Mouse (Mus musculus) MEL (cell line): ENCODE measurements at regions not wholly inside any gene's neighbourhood (a gene's known extent, or its start where the extent isn't known, plus 50 kb on each side); places are given as distances from the start of the nearest gene placed in this dataset.

Experiments used
- DNase-seq: peaks from one replicate; pipeline ENCODE4 v3.0.0; 2011; ENCODE audit warnings: low read depth, low spot score
- H3K27ac ChIP-seq: 2 replicates; pipeline ENCODE4 v1.5.1; 2012; ENCODE audit warnings: low read depth, mild to moderate bottlenecking, control low read depth, low read length, moderate library complexity; ENCODE audit not compliant: control insufficient read depth
- H3K27me3 ChIP-seq, 2 experiments: fragments of 150-350 bp in 1 of 2; sonication (generic) in 1 of 2; 2 replicates each; pipeline ENCODE4 v1.6.1; 2012; ENCODE audit warnings: low read length in 2 of 2, mild to moderate bottlenecking in 2 of 2, improper control_type of control experiment in 1 of 2, moderate library complexity in 1 of 2; ENCODE audit not compliant: insufficient read depth in 2 of 2, control insufficient read depth in 1 of 2
- H3K36me3 ChIP-seq, 2 experiments: 2 replicates each; pipeline ENCODE4 v1.6.1; 2012 to 2014; ENCODE audit warnings: low read length in 2 of 2, improper control_type of control experiment in 1 of 2, inconsistent platforms in 1 of 2, mild to moderate bottlenecking in 1 of 2; ENCODE audit not compliant: insufficient read depth in 2 of 2, control insufficient read depth in 1 of 2
- H3K4me1 ChIP-seq, 2 experiments: fragments of 150-350 bp in 1 of 2; sonication (generic) in 1 of 2; 2 replicates each; pipeline ENCODE4 v1.6.1; 2012; ENCODE audit warnings: low read length in 2 of 2, improper control_type of control experiment in 1 of 2, mild to moderate bottlenecking in 1 of 2; ENCODE audit not compliant: insufficient read depth in 2 of 2, control insufficient read depth in 1 of 2
- H3K4me3 ChIP-seq, 2 experiments: fragments of 150-350 bp in 1 of 2; sonication (generic) in 1 of 2; 2 replicates each; pipeline ENCODE4 v1.5.1; 2012; ENCODE audit warnings: low read depth in 2 of 2, low read length in 2 of 2, mild to moderate bottlenecking in 2 of 2, moderate library complexity in 2 of 2, control low read depth in 1 of 2, improper control_type of control experiment in 1 of 2; ENCODE audit not compliant: control insufficient read depth in 1 of 2, insufficient read depth in 1 of 2
- H3K79me2 ChIP-seq: 2 replicates; pipeline ENCODE4 v1.6.1; 2012; ENCODE audit warnings: mild to moderate bottlenecking, low read length, moderate library complexity; ENCODE audit not compliant: control insufficient read depth, poor library complexity, insufficient read depth
- H3K9ac ChIP-seq: 2 replicates; pipeline ENCODE4 v1.6.1; 2012; ENCODE audit warnings: low read depth, mild to moderate bottlenecking, control low read depth, low read length, moderate library complexity; ENCODE audit not compliant: control insufficient read depth, poor library complexity, severe bottlenecking
- H3K9me3 ChIP-seq: fragments of 150-350 bp; sonication (generic); replicated peaks from 2 replicates; pipeline ENCODE4 v1.6.1; 2012; ENCODE audit warnings: mild to moderate bottlenecking, low read length, improper control_type of control experiment, moderate library complexity; ENCODE audit not compliant: insufficient read depth
- BHLHE40 ChIP-seq: IDR thresholded peaks from 2 replicates; pipeline ENCODE4 v1.6.1; 2012; ENCODE audit warnings: low read depth, mild to moderate bottlenecking, inconsistent platforms, low read length, improper control_type of control experiment, borderline replicate concordance
- CHD1 ChIP-seq: IDR thresholded peaks from 2 replicates; pipeline ENCODE4 v1.6.1; 2012; ENCODE audit warnings: low read depth, mild to moderate bottlenecking, inconsistent platforms, low read length, improper control_type of control experiment
- CHD2 ChIP-seq: IDR thresholded peaks from 2 replicates; pipeline ENCODE4 v1.6.1; 2011; ENCODE audit warnings: low read length, improper control_type of control experiment
- CTCF ChIP-seq, 3 experiments: IDR thresholded peaks in 2 of 3; conservative IDR thresholded peaks in 1 of 3; 2 replicates each; pipeline ENCODE4 v1.5.1; 2011 to 2012; ENCODE audit warnings: low read length in 3 of 3, low read depth in 2 of 3, mild to moderate bottlenecking in 2 of 3, improper control_type of control experiment in 1 of 3, inconsistent platforms in 1 of 3, mixed read lengths in 1 of 3, moderate library complexity in 1 of 3; ENCODE audit not compliant: control insufficient read depth in 1 of 3, insufficient read depth in 1 of 3, poor library complexity in 1 of 3, severe bottlenecking in 1 of 3
- E2F4 ChIP-seq: IDR thresholded peaks from 2 replicates; pipeline ENCODE4 v1.6.1; 2011; ENCODE audit warnings: low read depth, low read length, improper control_type of control experiment, borderline replicate concordance
- ELF1 ChIP-seq: IDR thresholded peaks from 2 replicates; pipeline ENCODE4 v1.6.1; 2014; ENCODE audit warnings: low read depth, mild to moderate bottlenecking, inconsistent platforms, low read length, improper control_type of control experiment, moderate library complexity
- EP300 ChIP-seq, 2 experiments: IDR thresholded peaks; 2 replicates each; pipeline ENCODE4 v1.6.1; 2011; ENCODE audit warnings: improper control_type of control experiment in 2 of 2, low read length in 2 of 2, low read depth in 1 of 2, mild to moderate bottlenecking in 1 of 2
- GABPA ChIP-seq: IDR thresholded peaks from 2 replicates; pipeline ENCODE4 v1.6.1; 2012; ENCODE audit warnings: low read depth, mild to moderate bottlenecking, inconsistent platforms, low read length, improper control_type of control experiment, moderate library complexity
- GATA1 ChIP-seq: IDR thresholded peaks from 2 replicates; pipeline ENCODE4 v1.6.1; 2011; ENCODE audit warnings: low read depth, low read length, improper control_type of control experiment
- KAT2A ChIP-seq: conservative IDR thresholded peaks from 2 replicates; pipeline ENCODE4 v1.6.1; 2012; ENCODE audit warnings: low read depth, low read length, improper control_type of control experiment, inconsistent platforms
- MAX ChIP-seq: IDR thresholded peaks from 2 replicates; pipeline ENCODE4 v1.6.1; 2011; ENCODE audit warnings: low read length, improper control_type of control experiment
- MAZ ChIP-seq: IDR thresholded peaks from 2 replicates; pipeline ENCODE4 v1.6.1; 2012; ENCODE audit warnings: low read depth, mild to moderate bottlenecking, inconsistent platforms, low read length, improper control_type of control experiment
- MXI1 ChIP-seq: IDR thresholded peaks from 2 replicates; pipeline ENCODE4 v1.6.1; 2011; ENCODE audit warnings: mild to moderate bottlenecking, low read depth, low read length, improper control_type of control experiment
- MYC ChIP-seq: IDR thresholded peaks from 2 replicates; pipeline ENCODE4 v1.6.1; 2011; ENCODE audit warnings: low read depth, mild to moderate bottlenecking, low read length, improper control_type of control experiment, moderate library complexity
- NELFE ChIP-seq: IDR thresholded peaks from 2 replicates; pipeline ENCODE4 v1.6.1; 2011; ENCODE audit warnings: low read depth, low read length, improper control_type of control experiment
- POLR2A ChIP-seq, 2 experiments: IDR thresholded peaks; 2 replicates each; pipeline ENCODE4 v1.6.1; 2011 to 2012; ENCODE audit warnings: low read length in 2 of 2, mild to moderate bottlenecking in 2 of 2, control low read depth in 1 of 2, improper control_type of control experiment in 1 of 2, low read depth in 1 of 2, moderate library complexity in 1 of 2; ENCODE audit not compliant: control insufficient read depth in 1 of 2, insufficient read depth in 1 of 2, poor library complexity in 1 of 2
- RAD21 ChIP-seq: IDR thresholded peaks from 2 replicates; pipeline ENCODE4 v1.6.1; 2011; ENCODE audit warnings: mild to moderate bottlenecking, low read depth, low read length, improper control_type of control experiment
- RCOR1 ChIP-seq: IDR thresholded peaks from 2 replicates; pipeline ENCODE4 v1.6.1; 2012; ENCODE audit warnings: low read depth, mild to moderate bottlenecking, inconsistent platforms, low read length, improper control_type of control experiment
- TBP ChIP-seq: IDR thresholded peaks from 2 replicates; pipeline ENCODE4 v1.8.0; 2011; ENCODE audit warnings: low read depth, low read length, improper control_type of control experiment
- UBTF ChIP-seq: IDR thresholded peaks from 2 replicates; pipeline ENCODE4 v1.6.1; 2012; ENCODE audit warnings: low read depth, mild to moderate bottlenecking, inconsistent platforms, low read length, improper control_type of control experiment, moderate library complexity, borderline replicate concordance; ENCODE audit not compliant: insufficient read depth
- USF2 ChIP-seq, 2 experiments: IDR thresholded peaks; 2 replicates each; pipeline ENCODE4 v1.6.1; 2011 to 2012; ENCODE audit warnings: improper control_type of control experiment in 2 of 2, low read length in 2 of 2, borderline replicate concordance in 1 of 2, inconsistent platforms in 1 of 2, low read depth in 1 of 2, mild to moderate bottlenecking in 1 of 2; ENCODE audit not compliant: insufficient read depth in 1 of 2
- ZC3H11A ChIP-seq: IDR thresholded peaks from 2 replicates; pipeline ENCODE4 v1.6.1; 2012; ENCODE audit warnings: low read depth, mild to moderate bottlenecking, inconsistent platforms, low read length, improper control_type of control experiment

DNA sequence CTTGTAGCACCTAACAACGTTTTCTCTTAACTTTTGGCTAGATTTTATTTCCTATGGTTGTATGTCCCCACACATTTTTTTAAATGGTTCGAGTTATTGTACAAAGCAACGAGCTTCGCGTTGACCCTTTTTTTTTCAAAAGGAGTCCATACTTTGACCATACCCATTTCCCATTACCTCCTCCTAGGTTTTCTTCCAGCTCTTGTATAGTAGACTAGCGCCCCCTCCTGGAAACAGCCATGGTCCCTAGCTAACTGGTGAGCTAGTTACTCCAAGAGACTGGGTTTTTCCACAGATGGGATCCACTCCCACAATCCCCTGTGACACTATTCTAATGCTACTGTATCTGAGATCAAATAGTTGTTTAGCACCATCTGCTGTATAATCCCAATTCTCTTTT lies 139.6 kb upstream of the Ahr start:
- no peaks in the 10 kb centered on the region for H3K4me1 ChIP-seq
- TF ChIP-seq CTCF (IDR thresholded peaks at IDR 0.05 in 2 of 3, conservative IDR thresholded peaks at IDR 0.05 in 1 of 3; ENCODE audit: control insufficient read depth in 1 of 3, insufficient read depth in 1 of 3, low read depth in 2 of 3, low read length in 3 of 3, poor library complexity in 1 of 3, severe bottlenecking in 1 of 3) = 0 out of 6 replicates have a peak, but pooled peaks of 1 of the 3 experiments have one; percentile 9
- no peak for TF ChIP-seq ELF1
- TF ChIP-seq, all 39 proteins: peak for 1
- H3K4me3 ChIP-seq = no peak overlapping the region

DNA sequence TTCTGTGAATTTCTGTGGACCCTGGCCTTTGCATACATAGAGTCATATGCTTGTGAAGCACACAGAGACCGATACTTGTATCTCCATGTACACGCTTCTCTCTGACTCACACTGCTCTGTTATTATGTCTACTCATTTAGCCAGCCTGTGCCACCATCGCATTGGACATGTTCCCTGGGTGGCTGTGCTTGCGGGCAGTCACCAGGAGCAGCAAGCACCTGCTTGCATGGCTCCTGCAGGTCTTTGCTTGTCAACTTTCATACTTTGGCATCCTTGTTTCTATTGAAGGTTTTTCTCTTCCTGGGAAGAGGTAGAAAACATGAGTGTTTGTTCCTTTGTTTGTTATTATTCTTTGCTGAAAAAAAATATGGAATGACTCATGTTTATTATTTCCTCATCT lies 136.1 kb upstream of the Ahr start:
- Histone ChIP-seq H3K4me1 (no peaks in the 10 kb centered on the region), H3K9ac (no peak overlapping the region), H3K27ac (no peak overlapping the region), H3K4me3 (no peak overlapping the region), H3K36me3 (no peaks in the 10 kb centered on the region), H3K27me3 (no peaks in the 10 kb centered on the region), H3K9me3 (no peaks in the 10 kb centered on the region), H3K79me2 (no peaks in the 10 kb centered on the region)
- DNase-seq = no peak
- no peak for TF ChIP-seq MAX
- no peak for TF ChIP-seq RCOR1
- no peak for TF ChIP-seq ZC3H11A
- no peak for TF ChIP-seq KAT2A
- TF ChIP-seq CHD2 = no peak
- no peak for TF ChIP-seq USF2 (IDR thresholded peaks at IDR 0.05; ENCODE audit: borderline replicate concordance in 1 of 2, insufficient read depth in 1 of 2, low read depth in 1 of 2, low read length in 2 of 2)
- TF ChIP-seq POLR2A (IDR thresholded peaks at IDR 0.05; ENCODE audit: control insufficient read depth in 1 of 2, insufficient read depth in 1 of 2, low read depth in 1 of 2, low read length in 2 of 2, poor library complexity in 1 of 2) = no peak
- no peak for TF ChIP-seq RAD21
- no peak for TF ChIP-seq NELFE
- no peak for TF ChIP-seq E2F4
- TF ChIP-seq GABPA = no peak
- no peak for TF ChIP-seq BHLHE40
- TF ChIP-seq TBP = no peak
- TF ChIP-seq EP300 (IDR thresholded peaks at IDR 0.05; ENCODE audit: low read depth in 1 of 2, low read length in 2 of 2) = no peak
- TF ChIP-seq MYC = no peak
- TF ChIP-seq UBTF = no peak
- TF ChIP-seq CHD1 = no peak
- TF ChIP-seq GATA1 = no peak
- TF ChIP-seq MXI1 = no peak
- no peak for TF ChIP-seq MAZ

More for the DNA sequence above, 139.6 kb upstream of the Ahr start:
- no peaks in the 10 kb centered on the region for H3K27me3 ChIP-seq
- no peaks in the 10 kb centered on the region for H3K79me2 ChIP-seq
- H3K36me3 ChIP-seq = no peaks in the 10 kb centered on the region
- peak; percentile 3 for DNase-seq
- H3K27ac ChIP-seq = no peak overlapping the region
- H3K9me3 ChIP-seq = no peaks in the 10 kb centered on the region
- no peak overlapping the region for H3K9ac ChIP-seq
